Mouse (Mus musculus): ENCODE measurements around the gene Sypl.
A peak's percentile ranks its signal among the peaks of the same experiment; 100 is the strongest.

Sypl gene

DNA sequence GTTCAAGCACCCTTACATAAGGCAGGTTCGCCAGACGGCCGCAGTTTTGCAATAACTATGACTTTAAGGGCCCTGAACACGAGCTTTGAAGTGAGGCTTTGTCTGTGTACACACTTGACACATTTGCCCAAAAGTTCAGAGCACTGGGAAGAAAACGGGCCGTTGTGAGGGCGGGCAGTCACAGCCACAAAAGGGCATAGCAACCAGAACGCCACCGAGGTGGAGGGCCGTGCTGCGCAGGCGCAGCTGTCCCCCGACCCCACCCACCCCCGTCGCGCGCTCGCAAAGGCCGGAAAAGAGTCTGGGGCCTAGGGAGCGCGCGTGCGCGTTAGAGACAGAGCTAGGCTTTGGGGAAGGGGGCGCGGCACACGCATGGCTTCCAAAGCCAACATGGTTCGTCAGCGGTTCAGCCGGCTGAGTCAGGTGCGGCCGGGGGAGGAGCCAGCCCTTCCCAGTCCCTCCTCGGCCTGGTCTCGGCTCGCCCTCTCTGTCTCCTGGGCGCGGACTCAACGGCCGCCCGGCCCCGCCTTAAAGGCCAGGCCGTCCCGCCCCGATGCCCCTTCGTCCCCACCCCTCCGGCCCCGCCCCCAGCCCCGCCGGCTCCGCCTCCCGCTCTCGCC, at the start of gene Sypl:
Gene Sypl (plus strand): TSS at position 296 of the 620 bp plus-strand sequence.
- DNase-seq = peak; percentile 98 to 99

- no peak for DNase-seq
These were observed 44.0 kb upstream of the Sypl start for GRCm38 (mm10) chr12:32909686-32910085.

- peak; percentile 67 to 70 for DNase-seq
These were observed 43.6 kb upstream of the Sypl start for GRCm38 (mm10) chr12:32910092-32910491.

- DNase-seq = peak; percentile 42 to 75
These were observed 43.0 kb upstream of the Sypl start for GRCm38 (mm10) chr12:32910560-32911194.

DNA sequence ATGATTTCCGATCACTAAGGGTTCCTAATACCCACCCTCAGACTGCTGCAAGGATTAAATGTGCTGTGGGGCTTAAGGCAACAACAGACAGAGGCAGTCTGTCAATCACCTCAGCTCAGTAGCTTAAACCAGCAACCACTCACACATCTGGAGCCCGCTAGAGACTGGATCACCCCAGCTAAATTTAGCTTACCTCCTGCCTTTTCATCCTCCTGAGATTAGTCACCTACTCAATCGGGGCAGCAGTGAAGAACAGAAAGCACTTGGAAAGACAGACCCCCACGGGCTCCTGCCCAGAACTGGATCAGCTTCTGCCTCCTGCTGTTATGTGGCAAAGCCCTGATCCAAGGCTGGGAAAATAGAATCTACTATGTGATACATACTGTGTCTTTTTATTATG, 42.1 kb upstream of the Sypl start:
- no peak for DNase-seq

DNA sequence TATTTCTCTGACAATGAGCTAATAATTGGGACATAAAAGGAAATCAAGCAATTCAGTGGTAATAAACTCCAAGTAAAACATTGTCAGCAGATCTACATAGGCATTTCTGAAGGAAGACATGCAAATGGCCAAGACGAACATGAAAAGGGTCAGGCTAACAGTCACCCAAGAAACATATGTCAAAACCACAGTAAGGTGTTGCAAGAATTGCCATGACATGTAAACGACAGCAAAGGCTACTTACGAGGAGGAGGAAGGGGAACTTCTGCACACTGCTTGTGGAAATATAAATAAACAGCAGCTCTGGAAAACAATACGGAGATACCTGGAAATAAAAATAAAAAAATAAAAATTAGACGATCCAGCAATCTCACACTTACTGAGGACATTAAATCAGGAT, 40.9 kb upstream of the Sypl start:
- DNase-seq = no peak

DNA sequence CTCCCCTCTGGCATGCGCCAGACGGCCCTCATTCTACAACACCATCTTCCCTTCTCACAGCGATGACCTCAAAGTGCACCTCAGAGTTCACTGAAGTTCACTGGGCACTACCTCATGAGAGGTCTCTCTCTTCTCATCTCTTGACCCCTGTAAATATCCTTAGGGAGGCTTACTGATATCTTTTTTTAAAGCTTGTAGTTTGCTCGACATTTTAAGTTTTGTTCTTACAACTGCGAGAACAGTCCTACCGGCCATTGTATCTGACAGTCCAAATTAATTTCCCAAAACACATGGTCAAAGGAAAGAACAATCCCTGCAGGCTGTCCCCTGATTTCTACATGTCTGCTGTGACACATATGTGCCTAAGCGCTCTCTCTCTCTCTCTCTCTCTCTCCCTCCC, 35.0 kb upstream of the Sypl start:
- DNase-seq = no peak

GRCm38 (mm10) chr12:32919091-32919490, 34.6 kb upstream of the Sypl start:
- peak; percentile 61 to 66 for DNase-seq

DNA sequence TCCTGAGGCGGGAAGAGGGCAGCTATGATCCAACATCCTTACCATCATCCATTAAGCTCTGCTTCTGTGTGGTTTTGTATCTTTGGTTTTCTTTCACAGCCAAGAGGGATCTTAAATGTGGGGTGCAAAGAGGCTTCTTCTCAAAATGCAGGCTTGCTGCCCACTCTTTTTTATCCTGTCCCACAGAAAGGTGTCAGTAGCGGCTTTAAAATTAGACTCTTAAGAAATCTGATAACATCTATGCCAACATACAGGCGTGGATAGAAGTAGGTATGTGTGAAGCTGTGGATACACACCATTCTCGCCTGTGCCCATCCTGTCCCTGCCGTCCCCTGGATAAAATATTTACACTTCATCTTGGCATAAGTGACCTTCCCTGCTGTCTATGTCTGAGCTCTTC, 34.2 kb upstream of the Sypl start:
- no peak for DNase-seq

DNA sequence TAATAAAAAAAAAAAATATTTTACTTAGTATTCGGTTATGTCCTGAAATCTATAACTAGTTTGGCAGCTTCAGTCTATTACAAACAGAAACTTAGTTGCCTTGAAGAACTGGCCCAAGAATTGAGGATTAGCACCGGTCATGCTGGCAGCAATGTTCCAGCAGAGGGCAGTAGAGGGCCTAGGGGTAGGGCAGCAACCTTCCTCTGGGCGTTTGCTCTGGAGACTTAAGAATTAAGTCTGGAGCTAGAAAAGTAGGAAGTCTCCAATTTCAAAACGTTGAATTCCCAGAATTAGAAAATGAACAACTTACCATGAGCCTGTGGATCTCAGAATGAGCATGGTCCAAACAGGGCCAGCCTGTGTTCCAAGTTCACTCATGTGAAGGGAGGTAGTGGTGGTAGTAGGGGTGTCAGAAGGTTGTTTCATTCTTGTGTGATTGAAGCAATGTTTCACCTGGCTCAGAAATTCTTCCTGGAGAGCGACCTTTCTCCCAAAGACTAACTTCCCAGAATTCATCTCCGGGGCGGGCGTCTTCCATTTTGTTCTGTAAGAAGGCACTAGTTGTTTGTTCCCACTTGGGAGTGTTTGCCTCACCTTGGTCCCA, 33.4 kb upstream of the Sypl start:
- DNase-seq = peak; percentile 82 to 95

DNA sequence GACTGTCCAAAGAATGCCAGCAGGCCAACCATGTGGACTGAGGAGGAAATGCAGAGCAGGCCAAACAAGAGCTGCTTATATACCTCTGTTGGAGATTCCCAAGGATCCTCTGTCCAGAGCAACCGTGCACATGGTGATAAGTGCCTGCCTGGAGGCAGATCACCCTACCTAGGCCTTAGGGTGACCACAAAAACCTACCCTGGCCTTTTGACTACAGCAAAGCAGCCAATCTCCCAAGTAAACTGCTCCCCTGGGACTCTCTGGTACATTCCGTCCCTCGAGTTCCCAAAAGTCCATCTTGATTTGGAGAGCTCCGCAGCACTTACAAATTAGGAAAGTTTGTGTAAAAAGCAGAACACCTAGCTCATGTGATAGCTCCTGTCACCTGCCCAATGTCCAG, 32.6 kb upstream of the Sypl start:
- DNase-seq = peak in 1 of 2 experiments; percentile 28

GRCm38 (mm10) chr12:32921532-32922131, 32.1 kb upstream of the Sypl start:
- DNase-seq = no peak

DNA sequence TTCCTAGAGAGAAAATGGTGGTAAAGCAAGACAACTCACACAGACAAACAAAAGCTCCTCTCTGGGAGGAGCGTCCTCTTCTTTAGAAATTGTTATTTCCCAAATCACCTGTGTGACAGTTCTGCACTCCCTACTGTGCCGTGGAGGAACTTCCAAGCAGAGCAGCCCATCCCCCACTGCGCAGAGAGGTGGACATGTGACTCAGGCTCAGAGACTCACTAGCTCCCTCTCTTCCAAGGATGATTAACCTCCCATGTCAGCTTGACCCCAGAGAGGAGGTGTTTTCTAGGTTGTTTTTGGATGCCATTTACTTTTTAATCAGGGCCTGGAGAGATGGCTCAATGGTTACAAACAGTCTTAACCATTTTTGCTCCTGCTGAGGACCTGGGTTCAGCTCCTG, 29.4 kb upstream of the Sypl start:
- DNase-seq = peak; percentile 61 to 78

DNA sequence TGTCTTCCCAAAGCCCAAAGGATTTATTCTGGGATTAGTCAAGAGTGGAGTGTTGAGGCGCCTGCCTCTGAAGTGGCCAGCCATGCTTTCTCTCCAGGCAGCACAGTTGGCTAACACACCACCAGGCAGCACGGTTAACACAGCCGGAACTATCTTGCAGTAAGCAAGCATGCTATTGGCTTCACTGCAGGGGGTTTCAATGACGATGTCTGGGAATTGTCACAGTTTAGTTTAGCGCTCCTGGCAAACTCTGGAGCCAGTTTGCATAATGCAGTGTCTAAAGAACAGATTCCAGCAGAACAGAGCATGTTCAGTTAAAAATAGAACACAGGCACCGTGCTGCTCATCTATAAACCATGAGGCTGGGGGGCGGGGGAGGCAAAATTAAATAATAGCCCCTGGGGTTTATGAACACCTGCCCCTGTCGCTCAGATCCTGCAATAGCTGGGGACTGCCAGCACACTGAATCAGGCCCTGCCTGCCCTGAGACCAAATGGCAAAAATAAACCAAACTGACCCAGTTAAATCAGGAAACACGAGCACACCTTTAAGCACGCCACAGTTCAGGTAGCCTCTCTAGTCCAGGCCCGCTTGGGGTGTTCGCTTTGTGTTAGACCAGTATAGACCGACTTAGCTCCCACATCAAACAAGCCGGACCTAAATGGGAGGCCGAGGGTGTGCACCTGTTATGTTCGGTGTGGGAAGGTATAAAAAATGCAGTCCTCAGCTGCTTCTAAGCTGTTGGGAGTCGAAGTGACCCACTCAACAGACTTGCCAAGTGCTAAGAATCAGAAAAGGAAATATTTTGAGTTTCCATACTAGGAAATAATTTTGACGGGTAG, 27.1 kb upstream of the Sypl start:
- peak; percentile 61 to 68 for DNase-seq

DNA sequence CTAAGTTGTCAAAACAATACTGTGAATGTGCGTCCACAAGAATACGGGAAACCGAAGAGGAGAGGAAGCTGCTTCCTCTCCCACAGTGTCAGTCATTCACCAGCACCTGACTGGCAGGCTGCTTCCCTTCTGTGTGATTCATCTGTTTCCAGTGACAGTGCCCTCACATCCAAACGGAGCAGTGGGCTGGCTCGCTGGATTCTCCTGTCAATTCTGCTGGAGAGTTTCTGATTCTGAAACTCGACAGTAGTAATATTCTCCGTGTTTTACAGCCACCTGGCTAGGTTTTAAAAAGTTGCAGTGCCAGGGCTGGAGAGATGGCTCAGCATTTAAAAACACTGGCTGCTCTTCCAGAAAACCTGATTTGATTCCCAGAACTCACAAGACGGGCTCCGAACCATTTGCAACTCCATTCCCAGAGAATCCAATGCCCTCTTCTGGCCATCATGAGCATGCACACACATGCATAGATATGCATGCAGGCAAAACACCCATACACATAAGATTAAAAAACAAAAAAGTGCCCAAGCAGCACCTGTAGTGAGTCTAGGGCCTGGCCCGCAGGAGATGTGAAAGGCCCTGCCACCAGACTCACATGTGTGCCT, 26.4 kb upstream of the Sypl start:
- DNase-seq = peak in 1 of 2 experiments; percentile 17

DNA sequence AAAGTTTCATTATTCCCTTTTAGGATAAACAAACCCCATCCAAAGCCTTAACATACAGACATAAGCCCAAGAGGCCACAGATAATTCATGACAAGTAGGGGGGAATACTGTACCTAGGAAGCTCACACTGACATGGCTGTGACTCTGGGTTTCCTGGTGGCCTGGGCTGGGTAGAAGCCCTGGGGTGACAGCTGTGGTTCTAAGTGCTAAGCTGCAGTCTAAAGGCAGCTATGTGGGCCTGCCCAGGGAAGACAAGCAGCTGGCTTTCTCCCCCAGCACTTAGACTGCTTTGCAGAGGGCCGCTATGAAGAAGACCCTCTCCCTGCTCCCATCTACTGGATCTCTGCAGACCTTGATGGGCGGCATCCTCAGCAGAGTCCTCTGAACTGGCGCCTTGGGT, 25.5 kb upstream of the Sypl start:
- no peak for DNase-seq

DNA sequence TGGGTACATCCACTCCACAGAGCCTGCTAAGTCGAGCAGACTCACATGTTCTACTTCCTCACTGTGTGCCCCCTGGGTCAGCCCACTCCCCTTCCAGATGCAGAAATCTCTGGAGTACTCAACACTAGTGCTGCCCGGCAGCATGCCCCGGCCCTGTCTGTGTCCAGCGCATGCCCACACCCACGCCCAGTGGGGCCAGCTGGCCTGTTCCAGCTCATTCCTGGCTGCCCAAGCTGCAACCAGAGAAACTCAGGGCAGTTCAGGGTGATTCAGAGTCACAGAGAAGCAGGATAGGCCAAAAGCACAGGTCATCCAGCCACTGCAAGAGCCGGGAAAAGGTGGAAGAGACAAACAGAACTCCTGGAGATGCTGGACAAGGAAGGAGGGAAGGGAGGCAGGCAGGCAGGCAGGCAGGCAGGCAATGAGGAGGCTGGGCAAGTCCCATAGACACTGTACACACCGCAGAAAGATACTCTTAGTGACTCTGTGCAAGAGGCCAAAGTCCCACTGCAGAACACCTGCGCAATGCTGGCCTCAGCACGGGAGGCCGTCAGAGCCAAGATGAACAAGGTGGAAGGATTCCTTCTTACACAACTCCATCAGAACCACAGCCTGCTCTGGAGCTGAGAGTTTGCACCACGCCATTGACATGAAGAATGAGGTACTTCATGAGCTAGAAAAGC, 23.7 kb upstream of the Sypl start:
- DNase-seq = peak; percentile 70 to 75

DNA sequence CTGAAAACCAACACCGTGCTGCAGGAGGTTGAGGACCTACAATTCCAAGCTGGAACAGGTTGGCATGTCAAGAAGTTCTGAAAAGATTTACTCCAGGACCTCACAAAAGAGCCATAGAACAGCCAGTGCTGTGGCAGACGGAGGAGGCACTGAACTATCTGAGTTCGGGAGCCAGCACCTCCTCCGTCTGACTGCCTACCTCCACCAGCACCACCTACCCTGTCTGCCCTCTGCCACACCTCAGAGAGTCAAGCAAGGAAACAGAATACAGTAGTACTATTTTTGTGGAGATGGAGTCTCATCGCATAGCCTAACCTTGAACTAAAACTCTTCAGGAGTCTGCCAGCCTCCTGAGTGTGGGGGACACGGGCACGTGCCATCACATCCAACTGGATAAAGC, 23.1 kb upstream of the Sypl start:
- no peak for DNase-seq

- DNase-seq = peak; percentile 59 to 77
These were observed 17.3 kb upstream of the Sypl start for GRCm38 (mm10) chr12:32936246-32936946.

GRCm38 (mm10) chr12:32941141-32941540, 12.6 kb upstream of the Sypl start:
- DNase-seq = peak; percentile 33 to 57

DNA sequence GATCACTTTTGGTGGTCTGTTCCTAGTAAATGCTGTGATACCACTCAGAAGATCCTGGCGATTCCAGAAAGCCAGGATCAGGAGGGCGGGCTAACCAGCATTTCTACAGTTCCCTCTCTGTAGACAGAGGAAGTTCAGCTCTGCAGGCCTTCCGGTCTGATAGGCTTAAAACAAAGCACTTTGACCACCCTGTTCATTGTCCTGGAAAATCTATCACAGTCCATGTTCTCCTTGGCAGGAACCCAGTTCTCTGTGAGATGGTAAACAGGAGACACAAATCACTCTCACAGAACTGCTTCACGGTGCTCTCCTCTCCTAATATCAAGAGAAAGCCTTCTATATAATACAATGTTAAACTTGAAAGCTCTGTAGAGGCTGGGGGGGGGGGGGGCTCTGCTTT, 10.3 kb upstream of the Sypl start:
- DNase-seq = peak; percentile 71 to 90

All from kidney, postnatal 36 days (tissue).